Mouse (Mus musculus) kidney, adult 2 months (tissue): ENCODE measurements at regions not wholly inside any gene's neighbourhood (a gene's known extent, or its start where the extent isn't known, plus 50 kb on each side); places are given as distances from the start of the nearest gene placed in this dataset.

Experiments used
- DNase-seq: peaks from one replicate; pipeline ENCODE4 v3.0.0; 2021
- H3K27ac ChIP-seq: fragments of 200-500 bp; 2 replicates; pipeline ENCODE4 v1.5.1; 2012; ENCODE audit warnings: low read depth, low read length, control low read depth, inconsistent platforms; ENCODE audit not compliant: insufficient read depth
- H3K27me3 ChIP-seq: fragments of 200-500 bp; replicated peaks from 2 replicates; pipeline ENCODE4 v1.6.1; 2012; ENCODE audit warnings: mild to moderate bottlenecking, moderate library complexity, low read length, inconsistent platforms; ENCODE audit not compliant: control insufficient read depth, insufficient read depth
- H3K36me3 ChIP-seq: fragments of 200-500 bp; 2 replicates; pipeline ENCODE4 v1.6.1; 2012; ENCODE audit warnings: mild to moderate bottlenecking, moderate library complexity, low read length, inconsistent platforms; ENCODE audit not compliant: control insufficient read depth, insufficient read depth
- H3K4me1 ChIP-seq: fragments of 200-500 bp; 2 replicates; pipeline ENCODE4 v1.6.1; 2011; ENCODE audit warnings: low read length; ENCODE audit not compliant: control insufficient read depth, insufficient read depth
- H3K4me3 ChIP-seq: fragments of 200-500 bp; 2 replicates; pipeline ENCODE4 v1.5.1; 2011; ENCODE audit warnings: mild to moderate bottlenecking, low read depth, low read length, control low read depth; ENCODE audit not compliant: insufficient read depth
- CTCF ChIP-seq: fragments of 200-500 bp; conservative IDR thresholded peaks from 2 replicates; pipeline ENCODE4 v1.5.1; 2011; ENCODE audit warnings: low read depth, mild to moderate bottlenecking, control low read depth, low read length, moderate library complexity, mixed read lengths; ENCODE audit not compliant: insufficient read depth, insufficient read length
- POLR2A ChIP-seq: fragments of 200-500 bp; IDR thresholded peaks from one replicate; pipeline ENCODE4 v1.6.1; 2011; ENCODE audit warnings: low read depth, low read length, control low read depth
- WGBS: fragments of 180-500 bp; shearing (Covaris S2); methylation state at CpG from one replicate; pipeline ENCODE4 v1.1.7; 2018; 5-methylcytosine and 5-hydroxymethylcytosine counted together

GRCm38 (mm10) chr14:123138743-123139705 lies 155.2 kb upstream of the Tmtc4 start:
- TF ChIP-seq POLR2A (no peak), CTCF (no peak)
- Histone ChIP-seq H3K4me3 (no peak overlapping the region), H3K36me3 (no peaks in the 10 kb centered on the region), H3K27me3 (no peaks in the 10 kb centered on the region), H3K4me1 (no peaks in the 10 kb centered on the region), H3K27ac (no peak overlapping the region)
- WGBS = 48% methylated on average over 6 of the region's 6 CpGs
- DNase-seq = no peak

GRCm38 (mm10) chr14:123133979-123134378 lies 150.1 kb upstream of the Tmtc4 start:
- 20% methylated on average over 1 of the region's 1 CpGs for WGBS
- Histone ChIP-seq H3K27ac (no peak overlapping the region), H3K4me1 (no peaks in the 10 kb centered on the region), H3K36me3 (no peaks in the 10 kb centered on the region), H3K4me3 (no peak overlapping the region), H3K27me3 (no peaks in the 10 kb centered on the region)
- no peak for DNase-seq
- no peak for TF ChIP-seq CTCF
- TF ChIP-seq POLR2A = no peak

GRCm38 (mm10) chr14:123120361-123120760 lies 136.5 kb upstream of the Tmtc4 start:
- no peaks in the 10 kb centered on the region for H3K4me1 ChIP-seq
- H3K36me3 ChIP-seq = no peaks in the 10 kb centered on the region
- no peak for DNase-seq
- H3K27ac ChIP-seq = no peak overlapping the region
- no peaks in the 10 kb centered on the region for H3K27me3 ChIP-seq
- TF ChIP-seq POLR2A (no peak), CTCF (no peak)
- no peak overlapping the region for H3K4me3 ChIP-seq
- WGBS = 84% methylated on average over 2 of the region's 2 CpGs

GRCm38 (mm10) chr14:123116337-123116736 lies 132.5 kb upstream of the Tmtc4 start:
- Histone ChIP-seq H3K4me1 (no peaks in the 10 kb centered on the region), H3K36me3 (no peaks in the 10 kb centered on the region)
- WGBS = 81% methylated on average over 1 of the region's 1 CpGs

GRCm38 (mm10) chr14:123110533-123110932 lies 126.7 kb upstream of the Tmtc4 start:
- H3K4me1 ChIP-seq = no peaks in the 10 kb centered on the region
- H3K4me3 ChIP-seq = no peak overlapping the region
- TF ChIP-seq CTCF (no peak), POLR2A (no peak)
- H3K27me3 ChIP-seq = no peaks in the 10 kb centered on the region
- H3K36me3 ChIP-seq = no peaks in the 10 kb centered on the region
- no peak for DNase-seq
- H3K27ac ChIP-seq = no peak overlapping the region
- WGBS = 49% methylated on average over 2 of the region's 2 CpGs

More at GRCm38 (mm10) chr14:123116337-123116736, 132.5 kb upstream of the Tmtc4 start:
- TF ChIP-seq POLR2A = no peak
- TF ChIP-seq CTCF = no peak
- Histone ChIP-seq H3K27me3 (no peaks in the 10 kb centered on the region), H3K27ac (no peak overlapping the region), H3K4me3 (no peak overlapping the region)
- no peak for DNase-seq

- Histone ChIP-seq H3K4me3 (no peak overlapping the region), H3K27ac (no peak overlapping the region), H3K27me3 (no peaks in the 10 kb centered on the region), H3K36me3 (no peaks in the 10 kb centered on the region), H3K4me1 (no peaks in the 10 kb centered on the region)
- TF ChIP-seq POLR2A (no peak), CTCF (no peak)
- no peak for DNase-seq
- 84% methylated on average over 1 of the region's 1 CpGs for WGBS
These were observed 116.5 kb upstream of the Tmtc4 start for GRCm38 (mm10) chr14:123100371-123100770.

DNA sequence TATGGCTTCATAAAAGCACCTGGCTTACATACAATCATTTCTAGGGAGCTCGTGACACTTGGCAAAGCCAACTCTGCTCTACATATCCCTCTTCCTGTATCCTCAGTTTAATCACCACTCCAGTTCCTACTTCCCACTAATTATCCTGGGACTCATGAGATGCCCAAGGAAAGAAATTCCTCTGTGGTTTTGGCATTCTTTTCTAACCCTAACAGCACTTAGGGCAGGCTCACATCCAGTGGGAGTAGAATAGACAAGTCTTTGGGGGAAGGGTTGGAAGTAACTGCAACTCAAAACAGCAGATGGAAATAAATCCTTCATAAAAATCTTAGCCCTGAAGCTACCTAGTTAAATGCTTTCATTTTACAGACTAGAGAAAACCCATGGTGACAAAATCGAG lies 112.3 kb upstream of the Tmtc4 start:
- H3K4me1 ChIP-seq = no peaks in the 10 kb centered on the region
- H3K36me3 ChIP-seq = no peaks in the 10 kb centered on the region
- H3K27ac ChIP-seq = no peak overlapping the region
- H3K27me3 ChIP-seq = no peaks in the 10 kb centered on the region
- no peak overlapping the region for H3K4me3 ChIP-seq
- WGBS = 70% methylated on average over 2 of the region's 2 CpGs
- no peak for DNase-seq
- TF ChIP-seq POLR2A = no peak

GRCm38 (mm10) chr14:123082065-123082464 lies 98.2 kb upstream of the Tmtc4 start:
- DNase-seq = no peak
- no peak overlapping the region for H3K4me3 ChIP-seq
- WGBS = 90% methylated on average over 1 of the region's 1 CpGs
- H3K27ac ChIP-seq = no peak overlapping the region
- no peaks in the 10 kb centered on the region for H3K4me1 ChIP-seq
- TF ChIP-seq CTCF = no peak
- TF ChIP-seq POLR2A = no peak
- no peaks in the 10 kb centered on the region for H3K36me3 ChIP-seq
- no peaks in the 10 kb centered on the region for H3K27me3 ChIP-seq
